In the genomic region with DNA sequence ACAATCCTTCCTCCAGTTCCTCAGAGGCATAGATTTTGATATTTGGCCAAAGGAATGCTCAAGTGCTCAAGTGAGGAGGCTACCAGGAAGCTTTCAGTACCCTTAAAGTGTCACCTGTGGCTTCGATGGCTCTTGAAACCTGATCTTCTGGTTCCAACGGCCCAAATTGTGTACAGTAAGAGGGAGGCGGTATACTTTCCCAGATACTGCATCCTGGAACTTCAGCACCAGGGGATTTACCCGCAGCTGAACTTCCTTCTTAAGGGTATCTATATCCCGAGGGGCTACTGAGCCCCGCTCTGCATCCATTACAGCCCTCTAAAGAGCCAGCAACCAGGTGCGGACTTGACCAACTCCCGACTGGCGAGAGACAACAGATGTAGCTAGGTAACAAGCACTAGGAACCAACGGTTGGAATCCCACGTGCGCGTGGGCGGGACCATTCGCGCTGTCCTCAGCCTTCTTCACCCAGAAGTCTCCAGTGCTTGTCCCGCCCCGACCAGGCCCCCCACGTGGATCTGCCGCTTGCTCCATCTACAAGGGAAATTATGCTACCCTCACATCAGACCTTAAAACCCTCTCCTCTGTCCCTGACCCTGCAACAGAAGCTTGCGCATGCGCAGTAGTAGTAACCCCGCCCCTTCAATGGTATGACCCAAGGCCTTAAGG, we compare ENCODE assay signal across 9 mouse cellular contexts. TPM values are rescaled to one million over a fixed set of nuclear protein-coding genes. Genes with fewer than 3 reads are reported as not detected.
DNase-seq lines count a peak whose midpoint lies in the region; ATAC-seq and TF ChIP-seq lines count a peak whose summit lies in the region.
"Had no signal": no experiment of that assay in that cellular context is flagged by ENCODE, and none has a peak within 500 bp of the region (broad histone marks: within the 10 kb centered on the region; RNA-seq: fewer than 3 reads in every experiment).

Gm7173 (minus strand) TSS at position 309 of the 669 bp plus-strand sequence.

- H3K27me3 ChIP-seq in embryonic facial prominence, embryonic 12.5 days, result no peaks in the 10 kb centered on the region
- no peaks in the 10 kb centered on the region for H3K27me3 ChIP-seq in heart, postnatal 0 days (ENCODE audit: control insufficient read depth, insufficient read depth, low read length)
- no peaks in the 10 kb centered on the region for H3K27me3 ChIP-seq in midbrain, postnatal 0 days (ENCODE audit: insufficient read depth, low read length)

- H3K9ac ChIP-seq in embryonic facial prominence, embryonic 12.5 days, result no peak within 1 kb of the TSS
- H3K9ac ChIP-seq in heart, postnatal 0 days (replicated peaks; ENCODE audit: low read depth, low read length), result no peak within 1 kb of the TSS
- H3K9ac ChIP-seq in midbrain, postnatal 0 days (replicated peaks; ENCODE audit: low read length, poor library complexity, severe bottlenecking), result peak within 1 kb of the TSS; percentile 54

- H3K27ac ChIP-seq in gastrocnemius, adult 2 months, result no peak within 1 kb of the TSS
- no peak within 1 kb of the TSS for H3K27ac ChIP-seq in embryonic facial prominence, embryonic 12.5 days
- no peak within 1 kb of the TSS for H3K27ac ChIP-seq in heart, postnatal 0 days (ENCODE audit: low read depth)
- peak within 1 kb of the TSS; percentile 18; the same call in 1 of the 2 replicates for H3K27ac ChIP-seq in midbrain, postnatal 0 days (ENCODE audit: low read depth, low read length)
- H3K27ac ChIP-seq: macrophage had no signal

- H3K9me3 ChIP-seq in embryonic facial prominence, embryonic 12.5 days, result no peaks in the 10 kb centered on the region
- no peaks in the 10 kb centered on the region for H3K9me3 ChIP-seq in heart, postnatal 0 days (replicated peaks; ENCODE audit: control insufficient read depth, low read length)
- no peaks in the 10 kb centered on the region for H3K9me3 ChIP-seq in midbrain, postnatal 0 days (ENCODE audit: low read length)

- peak within 1 kb of the TSS; percentile 43 for H3K4me2 ChIP-seq in embryonic facial prominence, embryonic 12.5 days (replicated peaks)
- peak within 1 kb of the TSS; percentile 59 for H3K4me2 ChIP-seq in heart, postnatal 0 days (ENCODE audit: low read depth, low read length)
- peak within 1 kb of the TSS; percentile 47 for H3K4me2 ChIP-seq in midbrain, postnatal 0 days (ENCODE audit: low read depth, low read length, poor library complexity, severe bottlenecking)

- H3K4me1 ChIP-seq in embryonic facial prominence, embryonic 12.5 days, result no peaks in the 10 kb centered on the region
- H3K4me1 ChIP-seq in heart, postnatal 0 days (ENCODE audit: control insufficient read depth, insufficient read depth), result no peaks in the 10 kb centered on the region
- H3K4me1 ChIP-seq in midbrain, postnatal 0 days (ENCODE audit: insufficient read depth, low read length), result no peaks in the 10 kb centered on the region

- ATAC-seq in embryonic facial prominence, embryonic 12.5 days (ENCODE audit: insufficient number of reproducible peaks, insufficient read depth, low FRiP score, low TSS enrichment), result peak; percentile 60; the same call in 1 of the 2 replicates
- ATAC-seq in heart, postnatal 0 days (ENCODE audit: insufficient read depth, low read depth), result peak; percentile 58; the same call in 1 of the 2 replicates
- peak; percentile 89 for ATAC-seq in midbrain, postnatal 0 days (ENCODE audit: low FRiP score)

- 31% methylated on average over 23 of the region's 23 CpGs for WGBS in embryonic facial prominence, embryonic 12.5 days
- 25% methylated on average over 23 of the region's 23 CpGs for WGBS in heart, postnatal 0 days
- WGBS in midbrain, postnatal 0 days, result 21% methylated on average over 23 of the region's 23 CpGs

- no peak for TF ChIP-seq EP300 in heart, postnatal 0 days (IDR thresholded peaks at IDR 0.05; ENCODE audit: low read depth)

- H3K4me3 ChIP-seq in gastrocnemius, adult 2 months, result peak within 1 kb of the TSS; percentile 54
- peak within 1 kb of the TSS; percentile 37 for H3K4me3 ChIP-seq in embryonic facial prominence, embryonic 12.5 days
- peak within 1 kb of the TSS; percentile 42 for H3K4me3 ChIP-seq in heart, postnatal 0 days (ENCODE audit: low read depth, low read length)
- peak within 1 kb of the TSS; percentile 42 for H3K4me3 ChIP-seq in midbrain, postnatal 0 days (ENCODE audit: low read depth, low read length)

- no peak for TF ChIP-seq CTCF in gastrocnemius, adult 2 months (IDR thresholded peaks at IDR 0.05)
- TF ChIP-seq CTCF in heart, postnatal 0 days (IDR thresholded peaks at IDR 0.05; ENCODE audit: low read depth), result no peak
- no peak for TF ChIP-seq CTCF in midbrain, postnatal 0 days (IDR thresholded peaks at IDR 0.05)

- intact Hi-C loops in gastrocnemius, adult 2 months (cut with DNase I), result no loop called here

- peak; percentile 13 for DNase-seq in gastrocnemius, adult 2 months
- DNase-seq in gastrocnemius, postnatal 25 days, result no peak
- DNase-seq in heart, postnatal 0 days (ENCODE audit: low spot score), result peak; percentile 5
- DNase-seq in kidney, postnatal 25 days, result peak; percentile 28 to 78
- peak; percentile 5 for DNase-seq in liver
- DNase-seq in midbrain, postnatal 0 days (ENCODE audit: low spot score), result peak; percentile 37
- peak; percentile 63 for DNase-seq in testis, postnatal 14 days (ENCODE audit: low spot score)

- H3K36me3 ChIP-seq in embryonic facial prominence, embryonic 12.5 days, result no peaks in the 10 kb centered on the region
- no peaks in the 10 kb centered on the region for H3K36me3 ChIP-seq in heart, postnatal 0 days (replicated peaks; ENCODE audit: control insufficient read depth, insufficient read depth, low read length)
- H3K36me3 ChIP-seq in midbrain, postnatal 0 days (ENCODE audit: insufficient read depth, low read length), result no peaks in the 10 kb centered on the region

RNA-seq across cellular contexts. Expression of gene Gm7173, which starts in this region (rescaled TPM):
- under 1 TPM in 1 of 2 experiments, not detected in 1; 0.03 TPM for total RNA-seq in gastrocnemius, adult 2 months (2021)
- not detected for total RNA-seq in gastrocnemius, postnatal 25 days (2021)
- 1.0 and 1.1 TPM in 2 replicates for polyA plus RNA-seq in embryonic facial prominence, embryonic 12.5 days (2016; fragmentation: Nextera tagmentation; extraction: Ambion mirVana)
- total RNA-seq in heart, postnatal 0 days (2014; rRNA removed; ENCODE audit: low replicate concordance), result not detected in 2 replicates
- polyA plus RNA-seq in heart, postnatal 0 days (2015; fragmentation: Nextera tagmentation; extraction: Ambion mirVana), result 0.01 and 0.15 TPM in 2 replicates
- 1.5 and 2.5 TPM in 2 replicates for total RNA-seq in midbrain, postnatal 0 days (2014; rRNA removed)
- 0.53 and 1.3 TPM in 2 replicates for polyA plus RNA-seq in midbrain, postnatal 0 days (2015; fragmentation: Nextera tagmentation; extraction: Ambion mirVana)
- polyA plus RNA-seq: macrophage had no signal

Comparison
In these comparisons a context has a peak if more than half of its experiments do, and no peak if none do; other contexts are left out.
1. Peak in DNase-seq and H3K4me3 ChIP-seq in gastrocnemius, adult 2 months; RNA of the gene not detected or under 1 TPM.
2. Peak in DNase-seq, ATAC-seq, H3K4me3 ChIP-seq and H3K4me2 ChIP-seq in heart, postnatal 0 days; RNA of the gene not detected or under 1 TPM.